Mouse (Mus musculus) urinary bladder, postnatal 4 days (tissue): Measurements from ENCODE around the gene Tbc1d9.

ENCODE experiments used
- DNase-seq, 2 experiments: peaks; one replicate each; pipeline ENCODE4 v3.0.0; 2021 to 2022; ENCODE audit warnings: low spot score in 2 of 2

The Tbc1d9 gene

DNA sequence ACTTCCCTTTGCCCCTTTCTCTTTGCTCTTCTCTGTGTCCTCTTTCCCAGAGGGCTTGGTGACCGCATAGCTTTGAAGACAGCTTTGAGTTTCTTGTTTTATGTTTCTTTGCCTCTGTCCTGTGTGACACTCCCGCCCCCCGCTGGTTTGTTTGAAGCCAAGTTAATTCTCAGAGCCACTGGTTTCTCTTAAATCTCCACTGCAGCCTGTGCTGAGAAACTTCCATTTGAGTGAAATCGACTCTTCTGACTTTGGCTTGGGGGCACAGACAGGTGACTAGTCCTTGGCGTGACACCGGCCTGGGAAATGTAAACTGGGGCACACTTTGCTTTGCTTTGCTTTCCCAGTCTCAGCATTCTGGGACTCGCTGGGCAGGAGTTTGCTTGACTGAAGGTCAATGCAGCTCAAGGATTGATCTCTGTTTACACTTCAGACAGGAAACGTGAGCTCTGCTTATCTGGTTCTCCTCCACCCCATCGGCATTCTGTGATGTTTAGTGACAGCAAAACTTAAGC is 13.1 kb downstream of the Tbc1d9 start:
- DNase-seq, result no peak

DNA sequence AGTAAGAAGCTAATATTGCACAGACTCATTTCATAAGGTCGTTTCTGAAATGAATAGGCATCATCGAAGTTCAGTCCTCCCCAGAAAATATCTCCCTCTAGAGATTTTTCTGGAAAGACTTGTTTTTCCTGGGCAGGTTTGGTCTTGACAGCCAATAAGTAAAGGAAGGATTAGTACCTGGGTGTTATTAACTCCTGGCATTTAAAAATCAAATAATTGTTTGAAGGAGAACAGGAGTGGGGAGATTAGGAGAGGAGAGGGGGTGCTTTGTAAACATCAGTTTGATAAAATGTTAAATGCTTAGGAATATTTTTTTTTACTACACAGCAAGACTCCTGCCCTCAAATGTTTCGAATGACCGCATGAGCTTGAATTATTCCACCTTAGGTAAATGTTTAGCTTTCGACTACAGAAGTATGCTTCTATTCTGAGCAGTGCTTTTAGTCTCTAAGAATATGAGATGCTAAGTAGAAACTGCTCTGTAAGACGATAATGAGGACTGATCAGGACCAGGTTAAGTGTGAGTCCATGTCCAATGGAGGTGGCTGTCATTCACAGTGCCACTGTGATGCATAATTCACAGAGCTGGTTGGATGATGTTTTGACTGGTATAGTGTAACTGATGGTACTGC is 16.8 kb downstream of the Tbc1d9 start:
- no peak for DNase-seq

DNA sequence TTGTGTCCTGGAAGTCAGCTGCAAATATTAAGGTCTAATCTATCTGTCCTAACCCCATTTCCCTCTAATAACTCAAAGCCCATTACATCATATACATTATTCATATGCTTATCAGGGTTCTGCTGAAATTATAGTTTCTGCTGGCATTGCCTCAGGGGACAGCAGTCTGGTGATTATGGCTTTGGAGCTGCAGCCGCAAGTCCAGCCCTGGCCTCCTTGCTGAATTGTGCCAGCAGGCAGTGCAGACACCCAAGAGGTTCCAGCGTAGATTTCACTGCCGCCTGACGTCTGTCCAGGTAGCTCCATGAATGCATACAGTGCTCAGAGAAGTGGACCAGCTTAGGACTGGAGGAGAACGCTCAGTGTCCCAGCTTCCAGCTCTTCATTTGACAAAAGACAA is 17.6 kb downstream of the Tbc1d9 start:
- DNase-seq, result no peak

DNA sequence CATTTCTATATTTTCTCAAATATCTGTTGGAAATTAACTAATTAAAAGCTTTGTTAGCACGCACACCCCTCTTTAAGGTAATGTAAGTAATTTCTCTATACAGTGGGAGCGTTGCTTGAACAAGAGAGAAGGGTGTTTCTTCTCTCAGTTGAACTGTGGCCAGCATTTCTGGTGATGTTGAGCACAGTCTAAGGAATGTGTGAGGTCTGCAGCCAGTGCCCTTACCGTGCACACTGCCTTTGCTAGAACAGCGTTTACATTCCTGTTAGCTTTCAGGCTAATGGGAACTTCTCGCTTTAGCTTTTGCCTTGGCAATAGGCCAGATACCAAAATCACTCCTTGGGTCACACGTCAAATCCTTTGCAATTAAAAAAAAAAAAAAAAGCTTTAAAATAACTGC is 21.2 kb downstream of the Tbc1d9 start:
- DNase-seq, result no peak

DNA sequence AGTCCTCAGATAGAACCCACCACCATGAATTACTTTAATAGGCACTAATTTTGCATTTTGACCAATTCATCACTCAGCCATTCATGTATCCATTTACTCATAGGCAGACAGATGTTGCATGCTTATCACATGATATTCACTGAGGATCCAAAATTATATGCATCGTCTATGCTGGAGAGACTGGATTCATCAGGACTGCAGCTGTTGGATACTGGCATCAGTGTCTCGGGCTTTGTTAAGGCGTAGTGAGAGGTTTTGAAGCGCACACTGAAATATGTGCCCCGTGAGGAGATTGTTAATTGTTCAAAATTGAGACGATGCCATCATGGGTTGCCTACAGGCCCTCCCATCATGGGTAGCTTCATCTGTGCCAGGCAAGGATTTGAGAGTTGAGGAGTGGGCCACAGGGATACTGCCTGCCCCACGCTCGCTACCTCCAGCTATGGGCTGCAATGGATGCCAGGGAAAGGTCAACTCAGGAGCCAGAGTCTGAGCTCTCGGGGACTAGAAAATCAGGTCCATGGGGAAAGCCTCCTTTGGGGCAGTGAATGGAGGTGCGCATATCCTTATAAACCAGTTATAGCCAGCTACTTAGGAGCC is 22.3 kb downstream of the Tbc1d9 start:
- no peak for DNase-seq

DNA sequence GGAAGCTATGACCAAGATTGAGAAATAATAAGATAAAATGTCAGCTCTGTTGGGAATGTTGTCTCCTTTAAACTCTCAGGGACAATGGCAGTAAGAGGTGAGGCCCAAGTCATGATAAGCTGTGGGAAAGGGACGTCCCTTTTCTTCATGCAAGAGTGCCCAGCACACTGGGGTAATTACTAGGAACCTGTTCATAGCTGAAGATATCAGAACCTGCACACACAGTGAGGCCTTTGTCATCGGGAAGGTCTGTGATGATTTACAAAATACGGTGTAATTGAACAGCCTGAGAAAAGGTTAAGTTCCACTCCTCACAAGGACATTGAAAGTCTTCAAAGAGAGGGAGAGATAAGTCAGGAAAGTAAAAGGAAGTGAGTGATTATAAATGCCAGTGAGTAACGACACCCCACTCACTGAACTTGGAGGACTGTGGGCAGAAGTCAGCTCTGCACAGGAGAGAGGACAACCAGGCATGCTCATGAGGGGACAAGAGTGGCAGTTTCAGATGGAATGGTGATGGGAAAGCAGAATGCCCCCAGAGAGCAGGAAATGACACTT is 24.5 kb downstream of the Tbc1d9 start:
- DNase-seq, result no peak

DNA sequence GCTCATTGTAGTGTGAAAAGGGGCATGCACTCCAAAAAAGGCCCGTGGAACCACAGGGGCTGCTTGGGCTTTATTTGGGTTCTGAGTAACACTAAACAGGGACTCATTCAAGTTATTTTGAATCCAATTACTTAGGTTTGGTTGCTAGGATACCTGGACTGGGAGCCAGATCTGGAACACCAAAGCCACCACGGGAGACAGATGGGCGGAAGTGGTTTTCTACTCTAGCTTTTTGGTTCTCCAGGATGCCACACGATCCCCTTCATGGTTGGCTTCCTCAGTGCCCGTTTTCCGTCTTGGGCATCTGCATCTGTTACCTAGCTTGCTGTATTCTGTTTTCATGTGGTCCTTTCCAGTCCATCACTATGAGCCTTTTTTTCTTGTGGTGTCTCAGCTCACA is 30.9 kb downstream of the Tbc1d9 start:
- no peak for DNase-seq

DNA sequence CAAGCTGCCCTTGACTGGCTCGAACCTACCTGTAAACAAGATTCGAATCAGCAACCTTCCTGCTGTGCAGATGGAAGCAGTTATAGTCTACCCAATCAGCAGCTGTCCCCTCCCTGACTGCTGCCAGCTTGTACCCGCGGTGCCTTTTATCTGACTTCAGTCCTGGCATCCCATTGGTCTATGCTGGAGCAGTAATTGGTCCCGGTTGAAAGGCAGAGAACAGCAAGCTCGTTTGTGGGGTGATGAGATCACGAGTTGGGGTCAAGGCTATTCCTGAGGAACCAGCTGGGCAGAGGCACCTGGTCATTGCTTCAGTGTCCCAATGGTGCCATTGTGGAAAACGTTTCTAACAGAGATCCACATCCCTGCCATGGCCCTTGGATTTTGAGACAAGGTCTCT is 34.6 kb downstream of the Tbc1d9 start:
- no peak for DNase-seq

DNA sequence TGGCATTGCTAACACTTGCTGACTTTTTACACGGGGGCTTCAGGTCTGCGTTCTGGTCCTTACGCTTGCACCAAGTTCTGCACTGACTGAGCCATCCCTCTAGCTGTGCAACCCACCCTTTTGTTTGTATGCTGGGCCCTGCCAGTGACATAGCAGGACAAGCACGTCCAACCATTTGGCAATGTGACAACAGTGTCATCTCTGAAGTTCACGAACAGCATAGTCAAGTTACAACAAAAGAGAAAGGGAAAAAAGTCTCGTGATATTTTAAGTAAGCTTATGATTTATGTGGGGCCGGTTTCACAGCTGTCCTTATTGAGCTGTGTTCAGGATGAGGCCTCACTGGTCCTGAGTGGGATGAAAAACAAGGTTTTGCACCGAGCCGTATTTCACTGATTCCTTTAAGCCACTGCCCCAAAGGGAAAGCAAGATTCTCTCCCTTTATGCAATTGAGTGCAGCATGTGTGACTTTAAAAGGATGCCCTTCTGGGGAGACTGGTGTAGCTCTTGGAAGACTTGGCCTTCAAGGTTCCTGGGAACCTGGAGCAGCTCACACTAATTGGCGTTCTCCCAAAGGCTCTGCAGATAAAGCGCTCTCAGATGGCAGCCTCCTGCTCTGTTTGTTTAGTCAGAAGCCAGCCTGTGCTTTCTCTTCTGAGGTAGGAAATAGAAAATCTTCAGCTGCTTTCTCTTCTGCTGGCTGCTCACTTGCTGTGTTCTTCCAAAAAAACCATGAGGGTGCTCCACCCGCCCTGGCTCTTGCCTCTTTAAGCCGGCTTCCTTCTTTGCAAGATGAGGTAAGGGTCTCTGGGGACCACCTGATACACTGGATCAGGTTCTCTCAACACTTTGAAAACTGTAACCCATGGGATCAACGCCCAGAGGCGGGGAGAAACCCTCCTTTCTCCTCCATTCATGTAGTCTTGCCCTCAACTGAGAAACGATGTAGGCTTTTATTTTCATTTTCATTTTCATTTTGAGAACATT is 35.3 kb downstream of the Tbc1d9 start:
- peak in 1 of 2 experiments; percentile 36 for DNase-seq

DNA sequence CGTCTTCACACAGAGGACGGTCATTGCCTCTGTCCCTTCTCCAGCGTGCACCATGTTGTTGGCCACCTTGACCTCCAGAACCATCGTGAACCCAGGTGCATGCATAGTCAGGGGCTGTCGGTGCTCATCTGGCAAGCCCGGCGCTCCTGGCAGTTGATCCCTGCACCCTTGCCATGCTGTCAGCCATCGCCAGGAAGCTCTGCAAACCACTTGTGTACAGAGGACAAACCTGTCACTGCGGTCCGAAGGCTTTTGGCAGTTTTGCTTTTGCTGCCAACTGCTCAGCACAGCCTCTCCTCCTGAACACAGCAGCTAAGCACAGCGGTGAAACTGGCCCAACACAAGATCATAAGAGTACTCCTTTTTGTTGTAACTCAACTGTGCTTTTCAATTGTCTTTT is 37.8 kb downstream of the Tbc1d9 start:
- DNase-seq, result no peak

DNA sequence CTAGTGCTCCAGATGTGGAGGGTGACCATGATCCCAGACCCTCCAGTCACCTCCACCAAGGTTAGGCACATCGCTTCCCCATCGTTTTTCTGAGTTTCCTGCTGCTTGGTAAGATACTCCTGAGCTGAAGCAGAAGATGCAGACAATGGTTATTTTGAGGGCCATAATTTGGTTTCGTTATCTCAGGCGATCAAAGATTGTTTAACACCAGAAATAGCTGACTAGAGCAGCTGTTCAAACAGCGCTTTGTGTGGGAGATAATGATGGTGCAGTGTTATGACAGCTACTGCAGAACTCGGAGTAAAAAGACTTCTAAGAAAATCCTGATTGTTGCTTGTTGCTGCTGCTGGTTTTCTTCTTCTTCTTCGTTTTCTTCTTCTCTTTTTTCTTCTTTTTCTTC is 40.8 kb downstream of the Tbc1d9 start:
- no peak for DNase-seq

DNA sequence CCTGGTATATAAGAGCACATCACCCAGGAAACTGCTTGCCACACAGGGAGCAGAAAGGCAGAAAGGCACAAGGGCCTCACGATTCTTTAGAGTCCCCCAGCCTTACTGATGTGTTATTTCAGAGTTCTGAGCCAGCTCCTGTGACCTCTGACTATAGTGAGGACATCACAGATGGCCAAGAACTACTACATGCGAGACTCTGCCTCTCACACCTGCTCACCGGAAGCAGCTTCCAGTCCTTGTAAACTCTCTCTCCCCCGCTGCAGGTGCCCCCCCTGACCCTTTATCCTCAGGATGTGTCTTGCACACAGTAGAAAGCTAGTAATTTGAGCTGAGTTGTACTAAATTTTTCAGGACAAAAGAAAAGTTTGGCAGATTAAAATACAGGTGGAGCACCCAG is 44.4 kb downstream of the Tbc1d9 start:
- no peak for DNase-seq

DNA sequence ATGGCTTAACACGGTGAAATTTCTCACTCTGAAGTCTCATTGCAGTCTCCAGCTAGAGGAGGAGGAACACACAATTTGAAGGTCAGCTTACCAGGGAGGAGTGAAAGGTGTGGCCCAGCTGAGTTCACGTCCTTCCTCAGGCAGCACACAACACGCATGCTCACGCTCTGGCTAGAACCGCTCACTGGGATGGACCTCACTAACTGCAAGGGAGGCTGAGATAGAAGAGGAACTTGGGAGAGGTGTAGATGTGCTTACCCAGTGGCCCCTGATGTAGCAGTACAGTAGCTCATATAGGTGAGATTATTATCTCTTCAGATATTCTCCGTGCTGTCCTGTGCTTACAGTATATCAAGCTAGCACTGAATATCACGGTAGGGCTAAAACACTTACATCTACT is 45.5 kb downstream of the Tbc1d9 start:
- no peak for DNase-seq

DNA sequence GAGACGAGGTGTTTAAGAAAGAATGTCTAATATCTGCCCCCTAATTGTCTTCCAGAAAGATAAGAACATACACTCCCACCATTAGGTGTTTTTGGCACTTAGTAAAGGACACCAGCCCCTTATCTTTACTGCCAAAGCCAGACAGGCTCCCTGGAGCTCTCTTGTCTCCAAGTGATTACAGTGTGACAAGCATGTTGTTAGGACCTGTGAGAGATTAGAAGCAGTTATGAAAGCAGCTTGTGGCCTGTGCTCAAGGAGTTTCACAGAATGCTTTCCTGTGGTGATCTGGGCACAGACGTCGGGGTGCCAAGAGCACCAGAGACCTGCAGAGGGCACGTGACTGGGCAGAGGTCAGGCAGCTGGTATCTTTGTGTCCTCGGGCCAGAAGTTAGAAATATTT is 49.9 kb downstream of the Tbc1d9 start:
- no peak for DNase-seq

DNA sequence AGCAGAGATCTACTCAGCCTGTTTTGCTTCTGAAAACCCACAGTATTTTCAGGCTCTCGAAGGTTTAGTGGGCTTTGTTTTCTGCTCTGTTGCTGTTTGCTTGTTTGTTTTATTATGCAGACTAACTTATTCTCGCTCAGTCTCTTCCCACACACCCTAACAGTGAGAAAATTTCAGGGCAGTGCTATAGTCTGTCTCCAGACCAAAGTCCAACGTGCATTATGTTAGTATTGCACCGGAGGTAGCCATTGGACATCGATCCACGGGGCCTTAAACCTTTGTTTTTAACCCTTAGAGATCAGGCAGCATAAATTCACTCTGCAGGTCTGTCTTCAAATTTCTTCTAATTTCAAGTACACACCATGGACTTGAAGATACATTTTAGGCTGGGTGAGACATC is 51.4 kb downstream of the Tbc1d9 start:
- no peak for DNase-seq

DNA sequence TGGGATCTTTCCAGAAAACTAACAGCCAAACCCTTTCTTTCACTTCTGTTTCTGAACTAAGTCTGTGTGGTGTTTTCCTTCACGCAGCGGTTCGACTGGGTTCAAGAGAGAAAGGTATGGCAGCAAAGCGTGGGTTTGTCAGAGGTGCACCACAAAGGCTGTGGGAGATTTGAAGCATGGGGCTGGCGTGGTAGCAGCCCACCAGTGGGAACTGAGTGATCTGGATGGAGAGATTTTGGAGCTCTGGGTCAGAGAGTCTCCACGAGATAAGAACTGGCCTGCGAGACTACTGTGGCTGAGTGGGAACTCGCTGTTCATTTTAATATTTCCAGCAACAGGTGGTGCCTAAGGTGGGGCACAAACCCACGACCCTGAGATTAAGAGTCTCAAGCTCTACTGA is 52.0 kb downstream of the Tbc1d9 start:
- no peak for DNase-seq

DNA sequence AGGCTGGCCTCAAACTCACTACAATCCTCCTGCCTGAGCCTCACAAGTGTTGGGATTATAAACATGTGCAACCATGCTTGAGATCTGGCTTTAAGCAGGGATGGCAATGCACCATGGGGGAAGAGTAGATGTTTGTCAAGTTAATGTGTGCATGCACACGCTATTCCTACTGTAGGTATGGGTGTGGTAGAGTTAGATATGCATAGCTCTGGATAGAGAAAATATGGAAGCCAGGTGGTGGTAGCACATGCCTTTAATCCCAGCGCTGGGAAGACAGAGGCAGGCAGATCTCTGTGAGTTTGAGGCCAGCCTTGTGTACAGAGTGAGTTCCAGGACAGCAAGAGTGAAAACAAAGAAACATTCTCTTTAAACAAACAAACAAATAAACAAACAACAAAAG is 52.7 kb downstream of the Tbc1d9 start:
- no peak for DNase-seq

DNA sequence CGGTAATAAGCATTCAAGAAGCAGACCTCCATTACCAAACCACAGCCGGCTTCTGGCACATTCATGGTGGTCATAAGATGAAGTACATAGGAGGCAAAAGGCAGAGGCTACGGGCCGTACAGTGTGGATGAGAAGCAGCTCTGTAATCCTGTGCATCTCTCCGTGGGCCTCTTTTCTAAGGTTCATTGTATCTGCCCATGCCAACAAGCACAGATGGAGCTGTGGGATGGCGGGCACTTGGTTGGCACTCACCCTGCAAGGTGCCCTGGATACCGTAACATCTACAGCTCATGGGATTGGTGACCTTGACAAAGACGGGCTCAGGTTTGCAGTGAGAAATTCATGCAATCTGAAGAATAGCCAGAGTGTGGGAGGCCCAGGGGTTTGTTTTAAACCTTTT is 54.2 kb downstream of the Tbc1d9 start:
- no peak for DNase-seq

DNA sequence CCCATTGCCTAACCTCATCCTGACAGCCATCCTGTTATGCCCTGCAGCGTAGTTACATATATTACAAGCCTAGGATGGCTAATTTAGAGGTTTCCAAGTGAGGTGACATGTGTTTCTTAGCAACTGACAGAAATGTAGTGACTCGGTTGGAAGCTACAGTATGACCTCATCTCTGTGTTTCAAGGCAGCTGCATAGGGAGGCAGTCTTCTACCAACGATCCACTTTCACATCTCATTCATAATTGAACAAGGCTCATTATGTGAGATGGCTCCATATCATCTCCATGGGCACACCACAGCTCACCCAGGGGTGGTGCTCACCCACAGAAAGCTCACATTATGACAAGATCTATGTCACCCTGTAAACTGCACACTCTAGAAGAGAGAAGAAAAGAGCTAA is 55.6 kb downstream of the Tbc1d9 start:
- no peak for DNase-seq

DNA sequence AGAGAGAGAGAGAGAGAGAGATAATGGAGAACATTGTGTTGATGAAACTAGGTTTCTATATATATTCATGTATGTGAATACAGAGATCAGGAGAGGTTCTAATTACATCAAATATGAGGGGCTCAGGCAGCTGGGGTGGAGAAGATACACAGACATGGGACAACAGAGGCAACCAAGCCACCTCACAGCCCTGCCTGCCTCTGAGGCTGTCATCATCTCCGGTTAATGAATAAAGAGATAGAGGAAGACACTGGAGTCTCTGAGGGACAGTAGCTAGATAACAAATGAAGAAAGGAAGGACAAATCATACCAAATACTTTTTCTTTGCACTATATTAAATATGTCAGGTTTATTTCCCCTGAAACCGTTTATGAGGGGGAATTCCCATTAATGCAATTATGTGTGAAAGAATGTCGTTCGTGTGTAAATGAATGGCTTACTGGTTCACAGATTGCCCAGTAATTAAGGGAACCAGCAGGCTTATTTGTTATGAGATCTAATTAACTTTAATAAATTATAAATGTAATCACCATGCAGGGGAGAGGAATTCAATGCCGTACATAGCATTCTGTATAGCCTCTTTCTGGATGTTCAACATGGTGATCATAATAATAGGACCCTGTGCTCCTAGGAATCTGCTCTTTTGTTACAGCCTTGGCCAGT is 59.7 kb downstream of the Tbc1d9 start:
- no peak for DNase-seq

DNA sequence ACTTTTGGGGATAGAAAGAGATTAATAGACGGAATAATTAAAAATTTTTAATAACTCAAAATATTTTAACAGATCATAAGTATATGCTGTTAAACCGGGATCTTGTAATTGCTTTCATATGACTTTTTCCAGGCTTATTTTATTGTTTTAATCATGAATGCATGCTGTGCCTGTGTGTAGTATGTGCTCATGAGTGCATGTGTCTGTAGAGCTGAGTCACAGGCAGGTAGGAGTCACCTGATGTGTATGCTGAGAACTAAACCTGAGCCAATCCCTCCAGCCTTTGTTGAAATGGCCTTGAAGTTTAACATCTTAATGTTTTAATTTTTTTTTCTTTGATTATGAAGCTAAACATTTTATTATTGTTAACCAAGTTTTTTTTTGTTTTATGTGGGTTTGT is 60.4 kb downstream of the Tbc1d9 start:
- no peak for DNase-seq

DNA sequence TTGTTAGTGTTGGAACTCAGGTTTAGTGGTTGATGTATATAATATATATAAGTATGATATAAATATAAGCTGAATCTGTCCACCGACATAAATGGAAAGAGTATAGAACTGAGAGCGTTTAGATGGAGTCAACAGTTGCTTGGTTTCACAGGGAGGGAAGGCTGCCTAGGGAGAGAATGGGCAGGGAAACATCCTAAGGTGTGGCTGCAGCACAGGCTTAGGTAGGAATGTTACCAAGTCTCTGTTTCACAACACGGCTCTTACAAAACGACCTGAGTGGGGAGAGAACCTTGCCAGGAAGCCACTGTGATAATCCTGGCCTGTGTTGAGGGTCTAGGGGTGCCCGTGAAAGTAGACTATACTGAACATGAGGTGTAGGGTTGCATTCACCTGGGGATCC is 62.2 kb downstream of the Tbc1d9 start:
- no peak for DNase-seq
